Mouse (Mus musculus) limb, embryonic 12.5 days (tissue): ENCODE measurements around the gene Ccdc148. TPM values are rescaled to one million over a fixed set of nuclear protein-coding genes. Genes with fewer than 3 reads are reported as not detected.

Experiments used
- ATAC-seq: fragments of 200-750 bp; cut with Nextera tagmentation; 2 replicates; pipeline ENCODE4 v1.8.0; 2017; ENCODE audit warnings: low read depth, moderate TSS enrichment; ENCODE audit not compliant: insufficient number of reproducible peaks, insufficient read depth, low FRiP score, low TSS enrichment
- H3K27ac ChIP-seq: fragments of 300-500 bp; sonication (generic); 2 replicates; pipeline ENCODE4 v1.5.1; 2016; ENCODE audit warnings: mild to moderate bottlenecking, moderate library complexity
- H3K27me3 ChIP-seq: fragments of 300-500 bp; sonication (generic); 2 replicates; pipeline ENCODE4 v1.6.1; 2016; ENCODE audit warnings: mild to moderate bottlenecking, moderate library complexity
- H3K36me3 ChIP-seq: fragments of 300-500 bp; sonication (generic); 2 replicates; pipeline ENCODE4 v1.6.1; 2016; ENCODE audit warnings: mild to moderate bottlenecking, moderate library complexity
- H3K4me1 ChIP-seq: fragments of 300-500 bp; sonication (generic); replicated peaks from 2 replicates; pipeline ENCODE4 v1.6.1; 2016
- H3K4me2 ChIP-seq: fragments of 300-500 bp; sonication (generic); 2 replicates; pipeline ENCODE4 v1.6.1; 2016; ENCODE audit warnings: mild to moderate bottlenecking, moderate library complexity
- H3K4me3 ChIP-seq: fragments of 300-500 bp; sonication (generic); replicated peaks from 2 replicates; pipeline ENCODE4 v1.5.1; 2016; ENCODE audit warnings: mild to moderate bottlenecking
- H3K9ac ChIP-seq: fragments of 300-500 bp; sonication (generic); replicated peaks from 2 replicates; pipeline ENCODE4 v1.6.1; 2016; ENCODE audit warnings: mild to moderate bottlenecking, moderate library complexity
- H3K9me3 ChIP-seq: fragments of 300-500 bp; sonication (generic); 2 replicates; pipeline ENCODE4 v1.6.1; 2016; ENCODE audit warnings: mild to moderate bottlenecking, moderate library complexity
- WGBS: fragments of 180-500 bp; shearing (Covaris S2); methylation state at CpG from one replicate; pipeline ENCODE4 v1.1.7; 2016; 5-methylcytosine and 5-hydroxymethylcytosine counted together
- polyA plus RNA-seq: library from polyadenylated mRNA; unstranded; fragments of >200 nt; fragmentation: Nextera tagmentation; extraction: Ambion mirVana; gene quantifications from 2 replicates; pipeline ENCODE4 v1.2.1, GENCODE M21; 2016

Ccdc148 gene
- polyA plus RNA-seq, 1 experiment from 2014 or later: 0.69 TPM

- no peak overlapping the region for H3K27ac ChIP-seq
- H3K4me3 ChIP-seq: no peak overlapping the region
- WGBS: 81% methylated on average over 14 of the region's 14 CpGs
- H3K36me3 ChIP-seq: no peaks in the 10 kb centered on the region
- no peaks in the 10 kb centered on the region for H3K4me1 ChIP-seq
- no peaks in the 10 kb centered on the region for H3K27me3 ChIP-seq
- no peaks in the 10 kb centered on the region for H3K9me3 ChIP-seq
- no peak overlapping the region for H3K4me2 ChIP-seq
- H3K9ac ChIP-seq: no peak overlapping the region
- no peak for ATAC-seq
These were observed 167.9 kb downstream of the Ccdc148 start for GRCm38 (mm10) chr2:58992431-58993191.

- no peak overlapping the region for H3K4me3 ChIP-seq
- no peak overlapping the region for H3K9ac ChIP-seq
- H3K4me1 ChIP-seq: no peaks in the 10 kb centered on the region
- H3K9me3 ChIP-seq: no peaks in the 10 kb centered on the region
- WGBS: 92% methylated on average over 7 of the region's 7 CpGs
- no peak overlapping the region for H3K27ac ChIP-seq
- ATAC-seq: no peak
- no peak overlapping the region for H3K4me2 ChIP-seq
- no peaks in the 10 kb centered on the region for H3K36me3 ChIP-seq
- no peaks in the 10 kb centered on the region for H3K27me3 ChIP-seq
These were observed 182.4 kb downstream of the Ccdc148 start for GRCm38 (mm10) chr2:58978095-58978494.

DNA sequence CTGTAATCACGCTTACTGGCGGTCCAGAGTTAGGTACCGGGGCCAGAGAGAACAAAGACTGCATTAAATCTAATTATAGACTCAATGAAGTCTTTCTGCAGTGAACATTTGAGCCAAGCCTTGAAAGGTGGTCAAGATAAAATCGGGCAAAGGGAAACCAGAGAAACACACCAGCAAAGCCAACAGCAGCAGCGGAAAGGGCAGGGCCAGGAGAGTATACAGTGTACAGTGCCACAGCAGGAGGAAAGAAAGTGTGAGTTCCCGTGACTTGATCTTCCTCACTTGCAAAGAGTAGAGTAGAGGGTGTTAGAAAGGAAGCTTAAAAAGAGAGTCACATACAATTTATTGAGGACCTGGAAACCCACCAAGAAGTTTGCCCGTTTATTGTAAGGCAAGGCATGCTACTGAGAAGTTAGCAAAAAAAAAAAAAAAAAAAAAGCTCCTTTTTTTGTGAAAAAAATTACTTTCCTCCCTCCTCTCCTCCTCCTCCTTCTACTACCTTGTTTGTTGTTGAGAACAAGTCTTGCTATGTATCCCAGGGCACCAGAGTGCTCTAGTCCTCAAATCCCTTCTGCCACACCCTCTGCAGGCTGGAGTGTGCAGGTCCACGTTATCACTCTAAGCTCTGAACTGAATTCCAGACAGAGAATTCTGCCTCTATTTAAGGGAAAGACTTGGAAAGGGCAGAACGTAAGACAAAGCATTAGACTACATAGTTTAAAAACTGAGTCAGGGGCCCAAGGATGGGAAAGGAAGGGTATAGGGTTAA is 188.8 kb downstream of the Ccdc148 start:
- 75% methylated on average over 9 of the region's 9 CpGs for WGBS
- Histone ChIP-seq H3K4me1 (no peaks in the 10 kb centered on the region), H3K9ac (no peak overlapping the region), H3K4me3 (no peak overlapping the region), H3K27ac (no peak overlapping the region), H3K36me3 (no peaks in the 10 kb centered on the region), H3K9me3 (no peaks in the 10 kb centered on the region), H3K4me2 (no peak overlapping the region), H3K27me3 (no peaks in the 10 kb centered on the region)
- no peak for ATAC-seq

DNA sequence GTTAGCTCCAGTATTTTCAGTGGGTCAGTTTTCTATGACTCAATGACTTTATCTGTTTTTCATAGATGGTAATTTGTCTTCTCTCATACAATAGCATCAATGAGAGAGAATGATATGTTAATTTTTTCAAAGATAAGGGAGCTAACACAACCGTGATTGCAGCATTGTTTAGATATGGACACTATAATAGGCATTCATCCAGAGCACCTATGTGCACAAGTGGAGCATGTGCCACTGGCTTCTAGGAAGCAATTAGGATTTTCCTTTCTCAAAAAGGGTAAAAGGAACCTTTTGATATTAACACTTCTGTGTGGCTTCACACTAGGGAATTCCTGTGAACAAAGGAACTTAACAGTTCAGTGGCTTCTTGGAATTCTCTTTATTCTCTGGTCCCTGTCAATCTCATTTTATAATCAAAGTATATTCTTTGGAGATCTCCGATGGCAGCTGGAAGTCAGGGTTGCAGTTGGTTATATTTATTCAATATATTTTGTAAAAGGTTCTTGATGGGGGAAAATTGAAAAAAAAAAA is 203.6 kb downstream of the Ccdc148 start:
- Histone ChIP-seq H3K36me3 (no peaks in the 10 kb centered on the region), H3K4me2 (no peak overlapping the region), H3K27me3 (no peaks in the 10 kb centered on the region), H3K4me3 (no peak overlapping the region), H3K9ac (no peak overlapping the region), H3K9me3 (no peaks in the 10 kb centered on the region), H3K4me1 (no peaks in the 10 kb centered on the region), H3K27ac (no peak overlapping the region)
- 84% methylated on average over 2 of the region's 2 CpGs for WGBS
- no peak for ATAC-seq

- Histone ChIP-seq H3K9me3 (no peaks in the 10 kb centered on the region), H3K9ac (no peak overlapping the region), H3K4me3 (no peak overlapping the region), H3K4me2 (no peak overlapping the region), H3K27ac (no peak overlapping the region), H3K36me3 (no peaks in the 10 kb centered on the region), H3K27me3 (no peaks in the 10 kb centered on the region), H3K4me1 (no peaks in the 10 kb centered on the region)
- 84% methylated on average over 2 of the region's 2 CpGs for WGBS
- no peak for ATAC-seq
These were observed 204.1 kb downstream of the Ccdc148 start for GRCm38 (mm10) chr2:58956351-58956750.

- Histone ChIP-seq H3K4me3 (no peak overlapping the region), H3K36me3 (no peaks in the 10 kb centered on the region), H3K4me2 (no peak overlapping the region), H3K9ac (no peak overlapping the region), H3K27ac (no peak overlapping the region), H3K27me3 (no peaks in the 10 kb centered on the region), H3K9me3 (no peaks in the 10 kb centered on the region), H3K4me1 (no peaks in the 10 kb centered on the region)
- no peak for ATAC-seq
- 87% methylated on average over 3 of the region's 3 CpGs for WGBS
These were observed 208.4 kb downstream of the Ccdc148 start for GRCm38 (mm10) chr2:58952101-58952500.

GRCm38 (mm10) chr2:58948796-58949195 is 211.7 kb downstream of the Ccdc148 start:
- no peak for ATAC-seq
- no peak overlapping the region for H3K4me2 ChIP-seq
- H3K9me3 ChIP-seq: no peaks in the 10 kb centered on the region
- no peak overlapping the region for H3K9ac ChIP-seq
- 76% methylated on average over 7 of the region's 7 CpGs for WGBS
- no peaks in the 10 kb centered on the region for H3K36me3 ChIP-seq
- no peak overlapping the region for H3K4me3 ChIP-seq
- H3K27ac ChIP-seq: no peak overlapping the region
- no peaks in the 10 kb centered on the region for H3K27me3 ChIP-seq
- no peaks in the 10 kb centered on the region for H3K4me1 ChIP-seq

GRCm38 (mm10) chr2:58941361-58941760 is 219.1 kb downstream of the Ccdc148 start:
- Histone ChIP-seq H3K9me3 (no peaks in the 10 kb centered on the region), H3K4me1 (no peaks in the 10 kb centered on the region), H3K27me3 (no peaks in the 10 kb centered on the region), H3K4me2 (no peak overlapping the region), H3K27ac (no peak overlapping the region), H3K4me3 (no peak overlapping the region), H3K9ac (no peak overlapping the region), H3K36me3 (no peaks in the 10 kb centered on the region)
- no peak for ATAC-seq
- 69% methylated on average over 4 of the region's 4 CpGs for whole genome bisulfite sequencing

GRCm38 (mm10) chr2:58925551-58925950 is 234.9 kb downstream of the Ccdc148 start:
- H3K4me1 ChIP-seq: 0 out of 2 replicates have a peak, but pooled peaks cover 2% of the 10 kb centered on the region
- no peaks in the 10 kb centered on the region for H3K9me3 ChIP-seq
- WGBS: 85% methylated on average over 2 of the region's 2 CpGs
- H3K4me2 ChIP-seq: no peak overlapping the region
- ATAC-seq: no peak
- no peaks in the 10 kb centered on the region for H3K36me3 ChIP-seq
- H3K27ac ChIP-seq: no peak overlapping the region
- no peak overlapping the region for H3K4me3 ChIP-seq
- no peak overlapping the region for H3K9ac ChIP-seq
- no peaks in the 10 kb centered on the region for H3K27me3 ChIP-seq

DNA sequence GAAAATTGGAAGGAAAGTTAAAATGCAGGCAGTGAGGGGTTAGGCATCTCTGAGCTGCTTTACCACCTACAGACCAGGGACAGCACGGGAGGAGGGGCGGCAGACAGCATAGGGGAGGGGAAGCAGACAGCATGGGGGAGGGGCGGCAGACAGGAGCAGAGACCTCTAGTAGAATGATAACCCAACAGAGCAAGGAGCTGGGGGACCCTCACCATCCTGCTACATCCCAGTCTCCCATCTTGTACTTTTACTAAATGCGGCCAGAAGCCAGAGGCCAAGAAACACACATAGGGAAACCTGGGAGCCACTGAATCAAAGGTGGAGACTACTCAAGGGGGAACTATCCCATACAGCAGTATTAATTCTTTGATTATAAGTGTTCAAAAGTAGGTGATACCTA is 242.1 kb downstream of the Ccdc148 start:
- Histone ChIP-seq H3K4me3 (no peak overlapping the region), H3K27me3 (no peaks in the 10 kb centered on the region), H3K4me2 (no peak overlapping the region), H3K9ac (no peak overlapping the region), H3K27ac (no peak overlapping the region), H3K9me3 (no peaks in the 10 kb centered on the region), H3K4me1 (no peaks in the 10 kb centered on the region), H3K36me3 (no peaks in the 10 kb centered on the region)
- 45% methylated on average over 4 of the region's 4 CpGs for WGBS
- no peak for ATAC-seq

GRCm38 (mm10) chr2:58912339-58912738 is 248.1 kb downstream of the Ccdc148 start:
- Histone ChIP-seq H3K9me3 (no peaks in the 10 kb centered on the region), H3K27me3 (no peaks in the 10 kb centered on the region), H3K9ac (no peak overlapping the region), H3K4me1 (no peaks in the 10 kb centered on the region), H3K36me3 (no peaks in the 10 kb centered on the region), H3K4me2 (no peak overlapping the region), H3K4me3 (no peak overlapping the region), H3K27ac (no peak overlapping the region)
- ATAC-seq: no peak
- WGBS: 91% methylated on average over 9 of the region's 9 CpGs
